Mouse (Mus musculus) retina, postnatal 7 days (tissue): ENCODE measurements around the gene Rfx7.

ENCODE experiments used
- DNase-seq: peaks from one replicate; pipeline ENCODE4 v3.0.0-alpha.2; 2012; ENCODE audit warnings: low read depth, low spot score

Rfx7 gene

DNA sequence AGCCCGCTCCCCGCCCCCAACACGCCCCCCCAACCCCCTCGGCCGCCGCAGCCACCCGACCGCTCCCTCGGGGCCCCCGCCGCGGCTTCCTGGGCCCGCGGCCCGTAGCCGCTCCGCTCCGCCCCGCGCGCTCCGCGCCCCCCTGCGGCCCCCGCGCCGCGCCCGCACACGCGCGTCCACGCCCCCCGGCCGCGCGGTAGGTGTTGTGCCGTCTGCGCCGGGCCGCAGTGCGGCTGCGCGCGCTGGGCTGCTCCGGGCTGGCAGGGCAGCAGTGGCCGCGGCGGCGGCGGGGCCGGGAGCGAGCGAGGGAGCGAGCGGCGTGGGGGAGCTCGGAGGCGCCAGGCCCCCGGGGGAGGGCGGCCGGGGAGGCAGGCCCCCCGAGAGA lies at the start of gene Rfx7:
Gene Rfx7, plus strand, starts transcription at position 245 of the 385 bp plus-strand sequence.
- DNase-seq, result peak; percentile 81

DNA sequence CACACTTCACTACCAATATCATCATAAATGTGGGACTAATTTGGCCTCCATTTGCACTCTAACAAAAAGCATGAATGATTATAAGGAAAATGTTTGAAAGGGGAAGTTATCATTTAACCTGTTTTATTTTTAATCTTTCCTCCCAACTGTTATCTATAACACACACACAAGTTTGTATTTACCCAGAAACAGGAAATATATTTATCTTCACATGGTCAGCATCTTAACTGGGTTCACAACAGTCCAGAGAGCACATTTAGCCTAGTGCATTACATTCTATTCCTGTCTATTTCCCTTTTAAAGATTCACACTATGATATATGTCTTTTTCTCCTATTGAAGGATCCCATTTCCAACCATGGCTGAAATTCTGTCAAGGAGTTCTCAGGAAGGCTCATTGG lies 43.5 kb upstream of the Rfx7 start:
- DNase-seq, result no peak

DNA sequence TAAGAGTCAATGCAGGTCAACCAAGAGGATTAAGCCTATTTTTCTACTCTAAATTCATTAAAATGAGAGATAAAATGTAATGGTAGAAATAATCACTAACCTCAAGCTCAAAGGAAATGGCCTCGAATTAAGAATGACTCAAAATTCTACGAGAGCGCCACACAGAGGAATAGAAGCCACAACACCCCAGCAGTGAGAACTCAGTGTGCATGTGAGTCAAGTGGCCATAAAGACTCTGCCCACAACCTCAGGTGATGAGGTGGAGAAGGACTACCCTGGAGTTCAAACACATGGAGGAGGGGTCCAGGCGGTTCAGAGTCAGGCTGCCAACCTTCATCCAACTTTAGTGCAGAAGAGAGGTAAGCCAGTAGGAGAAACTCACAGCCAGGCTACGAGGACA lies 42.9 kb upstream of the Rfx7 start:
- DNase-seq, result no peak

DNA sequence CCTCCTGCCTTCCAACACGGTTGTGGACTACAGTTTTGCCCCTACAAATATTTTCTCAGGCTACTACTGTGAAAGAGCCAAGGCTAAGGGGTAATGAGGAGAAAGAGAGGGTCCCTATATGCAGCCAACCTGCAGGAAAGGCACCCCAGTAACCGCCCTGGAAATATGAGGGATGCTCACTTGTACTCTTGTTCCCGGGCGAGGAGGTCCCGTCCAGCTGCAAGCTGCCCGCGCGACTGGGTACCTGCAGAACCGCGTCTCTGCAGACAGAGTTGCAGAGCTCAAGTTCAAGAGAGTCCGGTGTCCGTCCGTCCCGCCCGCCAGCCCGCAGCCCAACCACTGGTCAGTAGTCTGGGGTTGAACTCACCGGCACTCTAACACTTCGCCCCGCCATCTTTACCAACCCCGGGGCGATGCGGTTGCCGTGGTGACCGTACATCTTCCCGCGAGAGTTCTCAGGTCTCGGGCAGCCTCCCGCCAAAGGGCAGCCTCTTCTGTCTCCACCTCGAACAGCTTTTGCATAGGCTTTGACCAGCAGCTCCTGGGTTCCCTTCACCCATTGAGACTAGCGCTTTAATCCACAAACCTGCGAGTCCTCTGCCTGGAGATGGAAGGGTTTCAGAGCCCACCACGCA lies 40.4 kb upstream of the Rfx7 start:
- DNase-seq, result peak; percentile 79

DNA sequence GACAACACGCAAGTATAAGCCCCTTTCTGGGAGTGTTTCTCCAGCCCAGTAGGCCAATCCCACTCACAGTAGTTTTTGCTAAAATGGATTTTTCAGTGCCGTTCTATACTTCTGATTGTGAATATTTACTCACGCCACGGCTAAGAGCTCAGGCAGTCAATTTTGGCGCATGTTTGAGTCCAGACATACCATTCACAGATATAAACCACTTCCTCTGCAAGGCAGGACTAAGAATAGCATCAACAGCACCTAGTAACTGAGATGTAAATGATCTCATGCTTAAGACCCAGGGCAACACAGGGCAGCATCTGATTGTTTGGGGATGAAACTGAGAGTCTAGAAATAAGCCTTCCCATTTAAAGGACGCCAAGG lies 39.9 kb upstream of the Rfx7 start, which contains the start of gene Tex9:
Gene Tex9, minus strand, starts transcription at position 19 of the 372 bp plus-strand sequence.
- DNase-seq, result no peak

DNA sequence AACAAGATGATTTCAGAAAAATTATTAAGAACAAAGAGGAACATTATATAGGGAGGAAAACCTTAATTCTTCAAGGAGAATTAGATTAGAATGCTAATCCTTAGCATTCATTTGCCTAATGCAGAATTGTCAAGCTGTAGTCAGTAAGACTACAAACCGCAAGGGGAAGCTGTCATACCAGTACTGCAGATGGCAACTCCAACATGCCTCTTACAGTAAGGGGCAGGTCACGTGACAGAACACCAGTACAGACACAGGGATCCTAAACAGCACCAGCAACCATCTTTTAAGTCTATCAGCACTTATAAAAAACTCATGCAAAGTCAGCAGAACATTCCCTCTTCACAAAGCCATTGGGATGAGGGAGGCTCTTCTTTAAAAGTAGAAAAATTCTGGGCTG lies 38.6 kb upstream of the Rfx7 start:
- DNase-seq, result no peak

DNA sequence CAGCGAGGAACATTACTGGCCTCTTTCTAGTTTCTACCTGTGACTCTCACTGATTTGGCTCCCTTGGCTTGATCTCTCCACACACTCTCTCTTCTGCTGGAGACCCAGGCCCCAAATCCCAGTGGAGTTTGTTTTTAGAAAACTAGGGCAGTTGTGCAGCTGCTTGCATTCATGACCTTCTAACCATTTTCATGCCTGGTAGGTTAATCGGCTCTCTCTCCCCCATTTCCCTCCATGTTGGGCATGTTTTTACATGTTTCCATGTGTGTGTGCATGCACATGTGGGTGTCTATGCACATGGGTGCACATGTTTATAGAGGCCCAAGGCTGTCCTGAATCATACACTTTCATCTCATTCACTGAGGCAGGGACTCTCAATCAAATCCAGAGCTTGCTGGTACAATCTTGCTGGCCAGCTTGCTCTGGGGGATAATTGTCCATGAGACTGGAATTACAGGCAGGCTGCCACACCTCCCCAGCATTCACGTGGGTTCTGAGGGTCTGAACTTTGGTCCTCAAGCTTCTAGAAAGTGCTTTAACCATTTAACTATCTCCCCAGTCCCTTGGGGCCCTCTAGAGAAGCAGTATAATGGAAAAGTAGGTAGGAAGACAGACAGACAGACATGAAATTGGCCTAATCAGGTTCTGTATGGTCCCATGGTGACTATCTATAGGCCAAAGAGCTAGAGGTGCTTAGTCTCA lies 37.9 kb upstream of the Rfx7 start:
- DNase-seq, result no peak

DNA sequence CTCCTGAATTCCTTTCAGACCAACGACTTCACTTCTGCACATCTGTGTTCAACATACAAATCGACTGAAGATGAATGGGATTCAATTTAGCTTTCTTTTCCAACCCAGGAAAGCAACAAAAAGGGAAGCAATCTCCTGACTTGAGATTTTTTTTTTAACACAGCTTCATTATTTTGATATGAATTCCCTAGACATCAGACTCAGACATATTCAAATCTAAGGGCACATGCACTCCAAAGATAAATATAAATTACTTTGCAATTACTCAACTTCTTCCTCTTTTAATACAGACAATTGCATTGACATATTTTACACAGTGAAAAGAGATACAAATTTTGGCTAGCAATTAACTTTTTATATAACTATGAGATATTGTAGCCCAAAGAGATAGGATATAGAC lies 35.3 kb upstream of the Rfx7 start:
- DNase-seq, result no peak

DNA sequence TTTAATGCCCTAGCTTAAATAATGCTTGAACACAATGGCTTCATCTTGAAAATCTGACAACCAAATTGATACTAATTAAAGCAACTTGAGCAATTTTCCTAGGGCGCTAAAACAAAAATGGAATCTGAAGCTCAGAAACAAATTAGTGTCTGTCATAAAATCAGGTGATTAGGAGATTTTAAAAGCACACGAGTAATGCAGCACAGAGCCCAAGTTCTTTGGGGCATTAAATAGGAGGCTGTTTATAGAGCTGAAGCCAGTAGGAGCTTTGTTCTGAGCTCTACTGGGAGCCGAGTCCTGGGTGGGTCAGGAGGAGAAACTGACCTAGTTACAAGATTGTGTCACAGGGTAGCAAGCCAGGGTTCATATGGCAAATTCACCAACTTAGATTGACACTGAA lies 34.9 kb upstream of the Rfx7 start:
- DNase-seq, result no peak

DNA sequence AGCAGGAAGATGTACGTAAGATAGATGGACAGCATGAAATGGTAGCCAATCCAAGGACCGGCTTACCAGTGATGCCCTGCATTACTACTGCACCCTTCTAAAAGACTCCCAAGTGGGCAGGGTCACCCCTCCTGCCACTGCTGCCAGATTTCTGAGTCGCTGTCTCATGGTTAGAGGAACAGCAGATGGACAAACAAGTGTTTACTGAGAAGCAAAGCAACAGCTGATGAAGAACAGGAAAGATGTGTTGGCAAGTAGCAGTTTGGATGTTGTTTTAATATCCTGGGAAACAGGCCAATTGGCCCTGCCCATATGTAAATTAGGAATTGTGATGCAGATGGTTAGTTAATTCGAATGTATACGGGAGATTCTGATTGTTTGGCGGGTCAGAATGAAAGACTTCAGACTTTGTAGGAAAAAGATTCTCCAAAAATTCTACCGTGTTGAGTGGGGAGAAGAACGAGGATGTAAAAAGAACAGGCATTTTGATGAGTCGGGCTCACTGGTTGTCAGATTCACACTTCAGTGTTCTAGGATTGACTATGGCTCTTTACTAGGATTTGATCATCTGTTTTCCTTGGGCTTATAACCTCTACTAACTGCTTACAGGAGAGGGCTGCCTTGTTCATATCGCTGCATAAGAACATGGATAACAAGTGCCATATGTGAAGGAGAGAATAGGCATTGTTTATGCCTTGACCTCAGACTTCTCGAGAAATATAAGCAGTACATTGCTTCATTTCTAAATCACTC lies 19.6 kb upstream of the Rfx7 start:
- DNase-seq, result no peak

DNA sequence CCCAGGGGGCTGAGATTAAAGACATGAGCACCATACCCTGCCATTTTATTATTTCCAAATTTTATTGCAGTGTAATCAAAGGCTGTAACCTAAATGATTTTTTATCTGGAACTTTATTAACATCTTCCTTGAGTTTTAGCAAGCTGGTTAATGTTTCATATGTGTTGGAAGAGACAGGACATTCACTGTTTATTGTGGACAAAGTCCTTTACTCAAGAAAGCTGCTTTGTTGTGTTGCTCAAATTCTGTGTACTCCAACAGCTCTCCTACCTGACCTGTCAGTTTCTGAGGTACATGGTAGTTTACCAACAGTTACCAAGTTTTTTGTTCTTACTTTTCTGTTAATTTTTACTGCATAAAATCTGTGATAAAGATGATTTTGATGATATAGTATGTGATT lies 16.7 kb upstream of the Rfx7 start:
- DNase-seq, result no peak

DNA sequence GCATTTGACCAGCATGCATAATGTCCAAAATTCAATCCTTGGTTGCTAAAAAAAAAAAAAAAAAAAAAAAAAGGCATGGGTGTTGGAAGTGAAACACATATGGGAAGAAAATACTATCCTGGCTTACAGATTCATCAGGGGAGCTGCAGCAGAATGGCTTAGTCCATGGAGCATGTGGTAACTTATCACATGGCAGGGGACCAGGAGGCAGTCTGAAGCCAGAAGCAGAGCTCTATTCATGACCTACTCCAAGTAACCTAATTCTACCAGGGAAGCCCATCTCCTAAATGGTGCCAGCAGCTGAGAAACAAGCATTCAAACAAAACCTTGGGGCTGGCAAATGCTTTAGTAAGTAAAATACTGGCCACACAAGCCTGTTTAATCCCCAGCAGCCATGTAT lies 12.8 kb upstream of the Rfx7 start:
- DNase-seq, result no peak

DNA sequence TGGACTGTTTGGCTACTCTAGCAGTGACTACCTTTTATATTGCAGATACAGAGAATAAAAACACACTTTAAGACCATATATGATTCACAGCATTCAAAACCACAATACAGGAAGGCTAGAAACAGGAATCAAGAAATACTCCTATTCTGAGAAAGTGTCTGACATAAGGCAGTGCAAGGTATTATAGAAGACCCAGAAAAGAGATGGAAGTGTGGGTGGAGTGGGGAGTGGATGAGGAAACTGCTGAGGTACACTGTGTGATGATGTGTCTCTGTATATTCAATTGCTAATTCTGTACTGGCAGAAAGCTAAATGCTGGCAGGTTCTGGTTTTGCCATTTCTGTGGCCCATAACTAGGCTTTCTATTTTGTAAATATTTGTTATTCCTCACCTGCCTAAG lies 11.2 kb upstream of the Rfx7 start:
- no peak for DNase-seq

DNA sequence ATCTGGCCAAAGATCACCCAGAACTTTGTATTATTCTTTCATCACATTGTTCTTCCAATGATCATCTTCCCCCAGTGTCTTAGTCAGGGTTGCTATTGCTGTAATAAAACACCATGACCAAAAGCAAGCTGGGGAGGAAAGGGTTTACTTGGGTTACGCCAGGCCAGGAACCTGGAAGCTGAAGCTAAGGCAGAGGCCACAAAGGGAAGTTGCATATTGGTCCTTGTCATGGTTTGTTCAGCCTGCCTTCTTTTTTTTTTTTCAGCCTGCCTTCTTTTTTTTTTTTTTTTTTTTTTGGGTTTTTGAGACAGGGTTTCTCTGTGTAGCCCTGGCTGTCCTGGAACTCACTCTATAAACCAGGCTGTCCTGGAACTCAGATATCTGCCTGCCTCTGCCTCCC lies 5.9 kb upstream of the Rfx7 start:
- DNase-seq, result no peak

DNA sequence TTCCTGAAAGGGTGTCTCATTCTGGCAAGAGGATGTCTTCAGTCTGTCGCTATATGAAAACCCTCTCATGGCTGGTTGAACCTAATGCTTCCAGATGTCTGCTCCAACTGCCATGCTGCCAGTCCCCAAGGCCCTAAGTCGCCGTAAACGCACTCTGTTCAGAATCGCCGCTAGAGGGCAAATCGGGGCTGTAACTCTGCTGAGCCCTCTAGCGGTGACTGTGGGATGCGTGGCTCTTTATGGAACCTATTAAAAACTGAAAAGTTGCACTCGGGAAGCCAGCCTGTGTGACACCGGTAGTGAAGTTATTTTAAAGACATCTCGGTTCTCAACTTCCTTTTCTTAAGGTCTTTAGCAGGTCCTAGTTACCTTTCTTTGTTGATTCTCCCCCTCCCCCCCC lies 1.8 kb upstream of the Rfx7 start:
- peak; percentile 84 for DNase-seq

DNA sequence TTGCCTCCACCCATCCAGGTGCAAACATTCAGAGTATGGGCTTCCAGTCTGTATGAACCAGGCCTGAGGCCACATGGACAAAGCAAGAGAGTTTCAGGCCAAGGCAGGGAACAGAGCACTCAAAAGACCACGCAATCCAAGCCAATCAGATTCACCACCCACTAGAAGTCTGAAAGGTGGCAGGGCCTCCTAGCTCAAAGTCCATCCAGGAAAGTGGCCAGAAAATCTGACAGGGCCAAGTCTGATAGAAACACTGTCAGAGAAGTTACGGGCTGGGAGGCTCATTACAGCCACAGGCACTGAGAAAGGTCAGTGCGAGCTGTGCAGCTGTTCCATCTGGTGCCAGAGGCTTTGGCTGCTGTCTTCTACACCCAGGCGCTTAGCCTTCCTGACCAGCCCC lies 1.2 kb upstream of the Rfx7 start:
- no peak for DNase-seq

DNA sequence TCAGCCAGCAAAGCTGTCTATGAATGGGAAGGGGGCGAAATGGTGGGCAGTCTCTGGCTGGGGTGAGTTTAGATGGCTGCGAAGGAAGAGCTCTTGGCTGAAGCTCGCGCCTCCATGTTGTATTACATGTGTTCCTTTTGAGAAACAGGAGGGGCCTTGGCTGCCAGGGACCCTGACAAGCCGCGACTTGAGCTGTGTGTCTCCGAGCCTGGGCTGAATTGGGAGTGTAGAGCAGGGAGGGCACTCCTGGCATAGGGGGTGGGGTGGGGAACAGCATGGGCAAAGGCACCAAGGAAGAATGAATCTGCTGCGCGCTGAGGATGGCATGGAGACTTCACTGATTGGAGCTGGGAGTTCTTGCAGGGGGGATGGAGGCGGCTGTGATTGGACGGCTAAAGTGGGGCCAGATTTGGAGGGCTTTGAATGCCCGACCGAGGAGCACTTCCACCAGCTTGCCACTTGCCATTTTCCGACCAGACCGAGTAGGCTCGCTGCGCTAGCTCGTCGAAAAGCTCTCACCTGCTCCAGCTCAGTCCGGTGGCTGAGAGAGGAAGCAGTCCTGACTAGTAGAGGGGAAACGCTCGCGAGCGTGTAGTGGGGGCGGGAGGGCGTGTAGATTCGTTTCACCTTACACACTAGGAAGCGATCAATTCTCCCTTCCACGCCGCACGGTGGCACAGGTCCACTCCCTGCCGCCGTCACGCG lies 597 bp upstream of the Rfx7 start:
- DNase-seq, result peak; percentile 73

DNA sequence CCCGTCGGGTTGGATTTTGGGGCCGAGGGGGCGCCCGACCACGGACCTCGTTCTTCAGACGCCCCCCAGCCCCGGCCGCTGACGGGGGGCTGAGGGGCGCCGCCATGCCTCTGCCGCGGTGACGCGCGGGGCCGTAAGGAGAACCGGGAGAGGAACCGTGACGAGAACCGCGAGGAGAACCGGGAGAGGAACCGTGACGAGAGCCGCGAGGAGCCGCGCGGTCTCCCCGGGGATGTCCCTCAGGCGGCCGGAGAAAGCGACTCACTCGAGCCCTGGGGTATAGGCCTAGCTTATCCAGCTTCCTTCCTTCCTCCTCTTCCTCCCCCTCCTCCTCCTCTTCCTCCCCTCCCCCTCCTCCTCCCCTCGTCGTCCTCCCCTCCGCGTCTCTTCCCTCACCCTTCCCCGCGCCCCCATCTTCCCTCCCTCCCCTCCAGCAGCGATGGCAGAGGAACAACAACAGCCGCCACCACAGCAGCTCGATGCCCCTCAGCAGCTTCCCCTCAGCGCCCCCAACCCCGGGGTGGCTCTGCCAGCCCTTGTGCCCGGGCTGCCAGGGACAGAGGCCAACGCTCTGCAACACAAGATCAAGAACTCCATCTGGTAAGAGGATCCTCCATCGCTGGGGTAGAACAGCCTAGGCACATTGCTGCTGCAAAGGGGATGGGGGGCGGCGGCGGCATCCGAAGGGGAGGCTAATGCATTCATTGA lies 495 bp downstream of the Rfx7 start:
- DNase-seq, result peak; percentile 45

DNA sequence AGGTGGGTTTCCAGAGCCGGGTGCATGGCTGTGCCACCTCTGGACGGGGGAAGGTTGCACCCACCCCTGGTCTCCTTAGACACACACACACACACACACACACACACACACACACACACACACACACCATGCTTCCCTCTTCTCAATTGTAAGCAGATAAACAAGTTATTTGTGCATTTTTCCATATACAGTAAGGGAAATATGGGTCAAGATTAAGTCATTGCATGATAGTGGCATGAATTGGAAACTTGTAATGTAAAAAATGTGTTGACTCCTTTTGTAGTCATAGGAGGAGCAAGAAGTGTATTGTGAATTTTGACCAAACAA lies 1.0 kb downstream of the Rfx7 start:
- DNase-seq, result peak; percentile 13

DNA sequence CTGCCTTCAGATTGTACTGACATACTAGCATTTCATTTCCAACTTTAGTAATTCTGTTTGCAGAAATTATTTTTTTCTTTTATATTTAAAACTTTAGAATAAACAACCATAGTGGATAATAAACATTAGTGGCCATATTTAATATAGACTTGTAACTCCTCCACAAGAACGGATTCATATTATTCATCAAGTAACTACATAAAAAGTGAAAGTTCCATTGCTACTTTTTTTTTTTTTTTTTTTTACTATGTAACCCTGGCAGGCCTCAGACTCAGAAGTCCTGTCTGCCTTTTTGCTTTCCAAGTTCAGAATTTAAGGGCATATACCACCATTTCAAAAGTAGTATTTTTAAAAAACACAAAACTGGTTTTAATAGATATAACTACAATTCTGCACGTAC lies 2.9 kb downstream of the Rfx7 start:
- no peak for DNase-seq

DNA sequence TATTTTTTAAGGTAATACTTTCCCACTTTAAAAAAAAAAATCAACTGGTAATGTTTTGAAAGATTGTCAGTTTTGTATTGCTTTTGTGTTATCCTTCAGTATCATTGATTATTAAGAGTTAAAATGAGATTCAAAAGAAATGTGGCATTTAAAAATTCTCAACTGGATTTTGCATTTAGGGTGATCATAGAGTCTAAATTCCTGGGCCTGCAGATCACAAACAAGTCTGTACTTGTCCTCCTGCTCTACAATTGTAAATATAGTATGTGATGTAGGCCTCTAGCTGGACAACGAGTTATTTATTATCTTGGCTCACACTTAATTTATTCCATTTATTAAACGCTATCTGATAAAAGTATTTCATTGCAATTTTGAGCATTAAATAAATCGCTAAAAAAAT lies 3.4 kb downstream of the Rfx7 start:
- no peak for DNase-seq

DNA sequence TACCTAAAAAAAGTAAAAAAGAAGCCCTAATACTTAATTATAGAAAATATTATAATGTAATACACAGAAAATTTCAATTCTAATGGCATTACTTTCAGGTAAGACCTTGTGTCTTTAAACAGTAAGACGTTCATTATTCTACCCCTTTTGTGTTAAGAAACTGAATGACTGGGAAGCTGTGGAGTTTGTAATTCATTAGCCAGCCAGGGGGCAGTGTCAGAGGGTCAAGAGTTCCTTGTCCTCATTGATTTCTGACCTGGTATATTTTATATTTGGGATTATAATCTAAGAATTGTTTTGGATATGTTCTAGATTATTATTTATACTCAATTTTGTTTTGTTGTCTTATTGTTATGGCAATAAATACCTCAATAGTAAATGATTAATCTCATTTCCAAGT lies 5.0 kb downstream of the Rfx7 start:
- DNase-seq, result no peak
